Mouse (Mus musculus): ENCODE results near the gene Bco2. TPM values are rescaled to one million over a fixed set of nuclear protein-coding genes. Genes with fewer than 3 reads are reported as not detected.

Gene Bco2
- polyA plus RNA-seq, 1 experiment from 2014 or later = 0.12 TPM

GRCm38 (mm10) chr9:50553547-50553946 lies 1.4 kb downstream of the Bco2 start:
- WGBS = 82% methylated on average over 2 of the region's 2 CpGs
- no peak for ATAC-seq (replicated peaks; ENCODE audit: low FRiP score)
- H3K4me3 ChIP-seq (replicated peaks) = no peak overlapping the region
- H3K9me3 ChIP-seq (replicated peaks) = no peaks in the 10 kb centered on the region
- H3K4me1 ChIP-seq = no peaks in the 10 kb centered on the region
- H3K36me3 ChIP-seq = no peaks in the 10 kb centered on the region
- H3K9ac ChIP-seq = no peak overlapping the region
- no peaks in the 10 kb centered on the region for H3K27me3 ChIP-seq
- H3K4me2 ChIP-seq = no peak overlapping the region
- no peak overlapping the region for H3K27ac ChIP-seq

DNA sequence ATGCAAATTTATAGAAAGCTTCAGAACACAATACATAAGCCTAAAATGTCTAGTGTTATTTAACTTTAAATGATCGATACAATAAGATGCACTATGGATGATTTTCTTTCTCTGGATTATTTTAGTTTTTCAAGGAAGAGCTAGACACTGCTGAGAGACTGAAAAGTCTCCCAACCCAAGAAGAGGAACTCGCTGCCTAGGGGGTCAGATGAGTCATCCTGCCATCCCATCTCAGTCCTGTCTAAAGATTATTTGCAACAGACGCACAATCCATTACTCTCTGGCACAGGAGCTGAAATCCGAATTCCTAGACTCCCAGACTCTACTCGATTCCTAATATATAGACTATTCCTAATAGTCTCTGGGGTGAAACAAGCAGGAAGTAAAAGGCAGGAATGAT lies 2.8 kb downstream of the Bco2 start:
- Histone ChIP-seq H3K27me3 (no peaks in the 10 kb centered on the region), H3K36me3 (no peaks in the 10 kb centered on the region), H3K4me2 (no peak overlapping the region), H3K4me1 (no peaks in the 10 kb centered on the region), H3K27ac (no peak overlapping the region), H3K9ac (no peak overlapping the region), H3K9me3 (replicated peaks) (no peaks in the 10 kb centered on the region), H3K4me3 (replicated peaks) (no peak overlapping the region)
- ATAC-seq (replicated peaks; ENCODE audit: low FRiP score) = no peak
- WGBS = 79% methylated on average over 5 of the region's 5 CpGs

DNA sequence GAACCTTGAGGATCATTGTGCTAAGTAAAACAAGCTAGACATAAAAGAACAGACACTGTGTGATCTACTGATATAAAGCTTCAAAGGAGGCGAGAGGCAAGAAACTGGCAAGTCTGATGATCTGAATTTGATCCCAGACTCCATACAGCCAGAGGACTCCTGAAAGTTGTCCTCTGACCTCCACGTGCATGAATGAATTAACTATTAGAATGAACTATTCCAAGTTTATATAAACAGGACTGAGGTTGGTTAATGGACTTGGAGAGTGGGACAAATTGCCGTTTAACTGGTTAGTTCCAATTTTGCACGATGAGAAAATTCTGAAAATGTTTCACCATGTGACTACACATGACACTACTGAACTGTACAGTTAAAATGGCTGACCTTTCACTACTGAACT lies 6.0 kb downstream of the Bco2 start:
- ATAC-seq (replicated peaks; ENCODE audit: low FRiP score) = no peak
- Histone ChIP-seq H3K4me1 (no peaks in the 10 kb centered on the region), H3K9me3 (replicated peaks) (no peaks in the 10 kb centered on the region), H3K36me3 (no peaks in the 10 kb centered on the region), H3K4me3 (replicated peaks) (no peak overlapping the region), H3K27me3 (no peaks in the 10 kb centered on the region), H3K4me2 (no peak overlapping the region), H3K9ac (no peak overlapping the region), H3K27ac (no peak overlapping the region)
- 83% methylated on average over 4 of the region's 4 CpGs for WGBS

DNA sequence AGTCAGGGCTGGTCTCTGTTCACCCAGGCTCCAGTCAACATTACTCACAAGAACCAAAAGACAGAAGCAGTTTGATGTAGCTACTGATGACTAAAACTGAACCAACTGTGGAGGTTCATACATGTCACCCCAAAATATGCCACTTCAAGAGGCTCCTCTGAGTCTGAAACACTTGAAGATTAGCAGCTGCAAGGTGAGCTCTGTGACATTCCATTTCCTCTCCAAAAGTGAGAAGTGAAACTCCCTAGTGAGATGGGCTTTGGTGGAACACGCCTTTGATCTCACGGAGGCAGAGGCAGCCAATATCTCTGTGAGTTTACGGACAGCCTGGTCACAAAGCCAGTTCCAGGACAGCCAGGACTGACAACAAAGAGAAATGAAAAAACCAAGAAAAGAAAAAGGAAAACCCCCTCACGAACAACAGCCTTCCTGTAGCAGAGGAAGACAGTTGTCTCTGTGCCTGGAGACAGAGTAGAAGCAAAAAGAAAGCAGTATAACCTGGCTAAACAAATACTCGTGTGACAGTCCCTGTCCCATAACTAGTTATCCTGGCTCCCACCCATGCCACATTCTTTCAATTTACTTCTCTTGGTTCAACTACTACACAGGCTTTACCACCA lies 7.0 kb downstream of the Bco2 start:
- no peak overlapping the region for H3K4me2 ChIP-seq

GRCm38 (mm10) chr9:50542401-50542800 lies 12.6 kb downstream of the Bco2 start:
- no peaks in the 10 kb centered on the region for H3K36me3 ChIP-seq
- H3K4me3 ChIP-seq (replicated peaks) = no peak overlapping the region
- H3K4me1 ChIP-seq = 0 out of 2 replicates have a peak, but pooled peaks cover 3% of the 10 kb centered on the region
- H3K27ac ChIP-seq = no peak overlapping the region
- no peaks in the 10 kb centered on the region for H3K9me3 ChIP-seq (replicated peaks)
- ATAC-seq (replicated peaks; ENCODE audit: low FRiP score) = no peak
- no peaks in the 10 kb centered on the region for H3K27me3 ChIP-seq
- H3K4me2 ChIP-seq = no peak overlapping the region
- 81% methylated on average over 9 of the region's 9 CpGs for WGBS
- H3K9ac ChIP-seq = no peak overlapping the region

More for the DNA sequence above, 7.0 kb downstream of the Bco2 start:
- ATAC-seq (replicated peaks; ENCODE audit: low FRiP score) = no peak
- 37% methylated on average over 5 of the region's 5 CpGs for WGBS
- H3K36me3 ChIP-seq = no peaks in the 10 kb centered on the region
- no peak overlapping the region for H3K27ac ChIP-seq
- no peaks in the 10 kb centered on the region for H3K4me1 ChIP-seq
- no peak overlapping the region for H3K4me3 ChIP-seq (replicated peaks)
- H3K9me3 ChIP-seq (replicated peaks) = no peaks in the 10 kb centered on the region
- no peaks in the 10 kb centered on the region for H3K27me3 ChIP-seq
- no peak overlapping the region for H3K9ac ChIP-seq

DNA sequence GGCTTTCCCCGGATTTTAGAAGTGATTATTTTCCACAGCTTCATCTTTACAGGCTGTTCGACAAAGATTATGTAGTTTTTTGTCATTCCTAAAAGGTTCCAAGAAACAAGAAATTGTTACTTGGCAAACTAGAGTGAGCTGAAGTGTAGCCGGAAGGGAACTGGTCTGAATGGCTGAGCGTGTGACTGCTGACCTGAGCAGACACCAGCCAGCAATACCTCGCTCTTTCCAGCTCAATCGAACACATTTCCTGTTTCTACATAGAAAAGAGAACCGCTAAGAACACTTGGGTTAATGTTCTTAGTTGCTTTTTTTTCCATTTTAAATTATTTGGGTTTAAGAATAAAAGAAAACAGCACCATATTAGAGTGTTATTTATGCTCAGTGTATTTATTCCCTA lies 14.8 kb downstream of the Bco2 start:
- no peak overlapping the region for H3K4me2 ChIP-seq
- no peak overlapping the region for H3K4me3 ChIP-seq (replicated peaks)
- H3K9me3 ChIP-seq (replicated peaks) = no peaks in the 10 kb centered on the region
- no peaks in the 10 kb centered on the region for H3K27me3 ChIP-seq
- no peak overlapping the region for H3K9ac ChIP-seq
- H3K4me1 ChIP-seq = 0 out of 2 replicates have a peak, but pooled peaks cover 3% of the 10 kb centered on the region
- ATAC-seq (replicated peaks; ENCODE audit: low FRiP score) = no peak
- no peak overlapping the region for H3K27ac ChIP-seq
- 67% methylated on average over 7 of the region's 7 CpGs for WGBS
- H3K36me3 ChIP-seq = no peaks in the 10 kb centered on the region

DNA sequence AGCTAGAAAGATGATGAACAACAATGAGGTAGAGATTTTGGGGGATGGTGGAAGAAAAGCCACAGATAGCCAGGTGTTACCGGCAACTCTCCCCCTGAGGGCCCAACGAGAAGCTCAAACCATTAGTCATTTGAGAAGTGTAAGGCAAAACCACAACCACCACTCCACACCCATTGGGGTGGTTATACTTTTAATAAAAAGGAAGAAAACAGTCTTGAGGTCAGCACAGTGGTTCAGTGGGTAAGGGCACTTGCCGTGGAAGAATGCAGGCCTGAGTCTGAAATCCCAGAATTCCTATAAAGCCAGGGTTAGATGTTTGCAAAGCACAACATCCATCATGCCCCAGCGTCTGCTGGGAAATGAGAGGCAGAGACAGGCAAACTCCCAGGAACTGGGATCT lies 17.7 kb downstream of the Bco2 start:
- Histone ChIP-seq H3K9ac (no peak overlapping the region), H3K4me3 (replicated peaks) (no peak overlapping the region), H3K36me3 (no peaks in the 10 kb centered on the region), H3K27me3 (no peaks in the 10 kb centered on the region), H3K9me3 (replicated peaks) (no peaks in the 10 kb centered on the region), H3K4me1 (0 out of 2 replicates have a peak, but pooled peaks cover 3% of the 10 kb centered on the region), H3K27ac (no peak overlapping the region), H3K4me2 (no peak overlapping the region)
- WGBS = 63% methylated on average over 4 of the region's 4 CpGs
- ATAC-seq (replicated peaks; ENCODE audit: low FRiP score) = no peak

GRCm38 (mm10) chr9:50536603-50537135 lies 18.3 kb downstream of the Bco2 start:
- no peak overlapping the region for H3K27ac ChIP-seq
- no peak overlapping the region for H3K4me3 ChIP-seq (replicated peaks)
- H3K4me1 ChIP-seq = 0 out of 2 replicates have a peak, but pooled peaks cover 3% of the 10 kb centered on the region
- WGBS = 78% methylated on average over 7 of the region's 7 CpGs
- no peaks in the 10 kb centered on the region for H3K36me3 ChIP-seq
- H3K27me3 ChIP-seq = no peaks in the 10 kb centered on the region
- no peak for ATAC-seq (replicated peaks; ENCODE audit: low FRiP score)
- no peak overlapping the region for H3K4me2 ChIP-seq
- no peak overlapping the region for H3K9ac ChIP-seq
- H3K9me3 ChIP-seq (replicated peaks) = no peaks in the 10 kb centered on the region

GRCm38 (mm10) chr9:50535930-50536329 lies 19.1 kb downstream of the Bco2 start:
- H3K27ac ChIP-seq = no peak overlapping the region
- no peak for ATAC-seq (replicated peaks; ENCODE audit: low FRiP score)
- no peaks in the 10 kb centered on the region for H3K27me3 ChIP-seq
- no peak overlapping the region for H3K9ac ChIP-seq
- no peaks in the 10 kb centered on the region for H3K9me3 ChIP-seq (replicated peaks)
- WGBS = 86% methylated on average over 5 of the region's 5 CpGs
- 0 out of 2 replicates have a peak, but pooled peaks cover 3% of the 10 kb centered on the region for H3K4me1 ChIP-seq
- H3K4me2 ChIP-seq = no peak overlapping the region
- no peak overlapping the region for H3K4me3 ChIP-seq (replicated peaks)
- H3K36me3 ChIP-seq = no peaks in the 10 kb centered on the region

- Histone ChIP-seq H3K27ac (no peak overlapping the region), H3K27me3 (no peaks in the 10 kb centered on the region), H3K9ac (no peak overlapping the region), H3K9me3 (replicated peaks) (no peaks in the 10 kb centered on the region), H3K36me3 (no peaks in the 10 kb centered on the region), H3K4me3 (replicated peaks) (no peak overlapping the region), H3K4me1 (no peaks in the 10 kb centered on the region), H3K4me2 (no peak overlapping the region)
- WGBS = 80% methylated on average over 3 of the region's 3 CpGs
- no peak for ATAC-seq (replicated peaks; ENCODE audit: low FRiP score)
These were observed 21.2 kb downstream of the Bco2 start for GRCm38 (mm10) chr9:50533791-50534190.

DNA sequence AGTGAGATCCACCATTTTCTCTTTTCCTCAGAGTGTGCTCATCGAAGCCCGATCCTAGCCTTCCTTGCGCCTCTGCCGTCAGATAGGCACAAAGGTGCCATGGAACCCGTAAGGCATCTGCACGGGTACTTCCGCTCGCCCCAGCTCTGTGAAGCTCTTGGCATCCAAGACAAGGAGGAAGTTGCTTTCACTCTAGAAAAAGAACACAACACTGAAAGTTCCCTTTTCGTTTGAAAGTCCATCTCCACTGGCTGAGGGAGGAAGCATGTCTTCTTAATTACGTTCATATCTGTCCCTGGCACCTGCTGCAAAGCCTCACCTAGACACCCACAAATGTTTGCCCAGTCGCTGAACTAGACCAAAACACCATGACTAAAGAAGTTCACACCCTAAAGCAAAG lies 21.7 kb downstream of the Bco2 start:
- H3K4me2 ChIP-seq = no peak overlapping the region
- no peak overlapping the region for H3K4me3 ChIP-seq (replicated peaks)
- H3K36me3 ChIP-seq = no peaks in the 10 kb centered on the region
- H3K9ac ChIP-seq = no peak overlapping the region
- 83% methylated on average over 11 of the region's 11 CpGs for WGBS
- no peaks in the 10 kb centered on the region for H3K4me1 ChIP-seq
- H3K27ac ChIP-seq = no peak overlapping the region
- no peaks in the 10 kb centered on the region for H3K27me3 ChIP-seq
- no peak for ATAC-seq (replicated peaks; ENCODE audit: low FRiP score)
- H3K9me3 ChIP-seq (replicated peaks) = no peaks in the 10 kb centered on the region

DNA sequence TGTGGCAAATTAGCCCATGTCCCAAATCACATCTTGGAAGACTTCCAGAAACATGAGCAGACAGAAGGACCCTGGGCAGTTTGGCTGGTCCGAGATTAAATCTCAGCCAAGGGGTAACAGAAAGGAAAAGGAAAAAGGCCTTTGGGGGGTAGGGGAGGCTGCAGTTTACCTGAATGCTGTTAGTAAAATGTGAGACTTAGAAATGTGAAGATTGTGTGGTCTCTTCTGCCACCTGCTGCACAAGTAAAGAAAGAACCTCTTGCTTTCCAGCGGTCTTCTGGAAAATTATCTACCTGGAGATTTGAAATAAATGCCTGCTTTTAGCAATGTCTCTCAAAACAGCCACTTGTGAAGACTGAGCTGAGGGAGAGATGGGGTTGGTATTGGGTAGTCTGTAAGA lies 24.1 kb downstream of the Bco2 start:
- Histone ChIP-seq H3K36me3 (no peaks in the 10 kb centered on the region), H3K9me3 (replicated peaks) (no peaks in the 10 kb centered on the region), H3K4me1 (peaks cover 12% of the 10 kb centered on the region), H3K4me3 (replicated peaks) (no peak overlapping the region), H3K27me3 (no peaks in the 10 kb centered on the region), H3K27ac (no peak overlapping the region), H3K4me2 (no peak overlapping the region), H3K9ac (no peak overlapping the region)
- no peak for ATAC-seq (replicated peaks; ENCODE audit: low FRiP score)
- 36% methylated on average over 2 of the region's 2 CpGs for WGBS
